Mouse (Mus musculus) neural tube, embryonic 13.5 days (tissue): ENCODE measurements at regions not wholly inside any gene's neighbourhood (a gene's known extent, or its start where the extent isn't known, plus 50 kb on each side); places are given as distances from the start of the nearest gene placed in this dataset.

Source experiments
- ATAC-seq: fragments of 200-750 bp; cut with Nextera tagmentation; 2 replicates; pipeline ENCODE4 v1.8.0; 2017; ENCODE audit warnings: low read depth, mild to moderate bottlenecking, moderate TSS enrichment, moderate library complexity
- H3K27ac ChIP-seq: fragments of 300-500 bp; sonication (generic); replicated peaks from 2 replicates; pipeline ENCODE4 v1.5.1; 2015; ENCODE audit warnings: moderate library complexity, mild to moderate bottlenecking, inconsistent platforms
- H3K27me3 ChIP-seq: fragments of 300-500 bp; sonication (generic); 2 replicates; pipeline ENCODE4 v1.6.1; 2015; ENCODE audit warnings: mild to moderate bottlenecking, inconsistent platforms
- H3K36me3 ChIP-seq: fragments of 300-500 bp; sonication (generic); 2 replicates; pipeline ENCODE4 v1.6.1; 2015; ENCODE audit warnings: mild to moderate bottlenecking, inconsistent platforms
- H3K4me1 ChIP-seq: fragments of 300-500 bp; sonication (generic); replicated peaks from 2 replicates; pipeline ENCODE4 v1.6.1; 2015; ENCODE audit warnings: inconsistent platforms
- H3K4me2 ChIP-seq: fragments of 300-500 bp; sonication (generic); 2 replicates; pipeline ENCODE4 v1.6.1; 2015; ENCODE audit warnings: inconsistent platforms, mild to moderate bottlenecking, moderate library complexity
- H3K4me3 ChIP-seq: fragments of 300-500 bp; sonication (generic); 2 replicates; pipeline ENCODE4 v1.5.1; 2015; ENCODE audit warnings: mild to moderate bottlenecking, inconsistent platforms
- H3K9ac ChIP-seq: fragments of 300-500 bp; sonication (generic); 2 replicates; pipeline ENCODE4 v1.6.1; 2015; ENCODE audit warnings: moderate library complexity, mild to moderate bottlenecking, inconsistent platforms
- H3K9me3 ChIP-seq: fragments of 300-500 bp; sonication (generic); 2 replicates; pipeline ENCODE4 v1.6.1; 2016; ENCODE audit warnings: inconsistent platforms
- WGBS: fragments of 180-500 bp; shearing (Covaris S2); methylation state at CpG from one replicate; pipeline ENCODE4 v1.1.7; 2015; 5-methylcytosine and 5-hydroxymethylcytosine counted together

- Histone ChIP-seq H3K27ac (no peak overlapping the region), H3K27me3 (no peaks in the 10 kb centered on the region), H3K36me3 (no peaks in the 10 kb centered on the region), H3K9me3 (no peaks in the 10 kb centered on the region), H3K4me2 (no peak overlapping the region), H3K4me1 (no peaks in the 10 kb centered on the region), H3K9ac (no peak overlapping the region), H3K4me3 (no peak overlapping the region)
- ATAC-seq: no peak
- WGBS: 15% methylated on average over 3 of the region's 3 CpGs
Observed at GRCm38 (mm10) chr1:169872865-169873264, 55.6 kb upstream of the Ccdc190 start.

GRCm38 (mm10) chr1:169868636-169869035 is 59.8 kb upstream of the Ccdc190 start:
- Histone ChIP-seq H3K4me2 (no peak overlapping the region), H3K9me3 (no peaks in the 10 kb centered on the region), H3K4me3 (no peak overlapping the region), H3K4me1 (0 out of 2 replicates have a peak, but pooled peaks cover 6% of the 10 kb centered on the region), H3K27ac (no peak overlapping the region), H3K36me3 (no peaks in the 10 kb centered on the region), H3K9ac (no peak overlapping the region), H3K27me3 (no peaks in the 10 kb centered on the region)
- WGBS: 85% methylated on average over 3 of the region's 3 CpGs
- ATAC-seq: no peak

DNA sequence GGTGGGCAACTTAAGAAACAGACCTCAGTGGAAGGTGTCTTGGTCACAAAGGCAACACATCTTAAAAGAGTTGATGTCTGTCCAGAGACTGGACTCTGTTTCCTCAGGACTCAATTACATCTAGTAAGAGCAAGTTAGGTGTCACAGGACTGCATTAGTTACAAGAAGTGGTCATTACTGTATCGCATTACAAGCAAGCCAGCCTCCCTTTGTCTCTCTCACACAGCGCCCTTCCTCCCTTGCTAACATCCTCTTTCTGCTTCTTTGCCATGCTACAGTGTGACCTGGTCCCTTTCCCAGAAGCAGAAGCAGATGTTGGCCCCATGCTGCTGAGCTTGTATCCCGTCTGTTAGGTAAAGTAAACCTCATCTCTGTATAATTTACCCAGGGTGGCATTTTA is 61.0 kb upstream of the Ccdc190 start:
- Histone ChIP-seq H3K9ac (no peak overlapping the region), H3K36me3 (no peaks in the 10 kb centered on the region), H3K4me1 (0 out of 2 replicates have a peak, but pooled peaks cover 6% of the 10 kb centered on the region), H3K9me3 (no peaks in the 10 kb centered on the region), H3K27ac (0 out of 2 replicates have a peak overlapping the region, but pooled peaks have one; percentile 7), H3K4me3 (no peak overlapping the region), H3K27me3 (no peaks in the 10 kb centered on the region), H3K4me2 (no peak overlapping the region)
- WGBS: 46% methylated on average over 3 of the region's 3 CpGs
- no peak for ATAC-seq

GRCm38 (mm10) chr1:169866840-169867239 is 61.6 kb upstream of the Ccdc190 start:
- Histone ChIP-seq H3K9me3 (no peaks in the 10 kb centered on the region), H3K4me1 (0 out of 2 replicates have a peak, but pooled peaks cover 6% of the 10 kb centered on the region), H3K4me2 (no peak overlapping the region), H3K9ac (no peak overlapping the region), H3K27me3 (no peaks in the 10 kb centered on the region), H3K36me3 (no peaks in the 10 kb centered on the region), H3K27ac (no peak overlapping the region), H3K4me3 (no peak overlapping the region)
- ATAC-seq: peak; percentile 69
- 28% methylated on average over 6 of the region's 6 CpGs for WGBS

GRCm38 (mm10) chr1:169859041-169859440 is 69.4 kb upstream of the Ccdc190 start:
- Histone ChIP-seq H3K4me1 (no peaks in the 10 kb centered on the region), H3K27me3 (no peaks in the 10 kb centered on the region), H3K9ac (no peak overlapping the region), H3K4me2 (no peak overlapping the region), H3K27ac (no peak overlapping the region), H3K9me3 (no peaks in the 10 kb centered on the region), H3K36me3 (no peaks in the 10 kb centered on the region), H3K4me3 (no peak overlapping the region)
- WGBS: 85% methylated on average over 3 of the region's 3 CpGs
- ATAC-seq: no peak

DNA sequence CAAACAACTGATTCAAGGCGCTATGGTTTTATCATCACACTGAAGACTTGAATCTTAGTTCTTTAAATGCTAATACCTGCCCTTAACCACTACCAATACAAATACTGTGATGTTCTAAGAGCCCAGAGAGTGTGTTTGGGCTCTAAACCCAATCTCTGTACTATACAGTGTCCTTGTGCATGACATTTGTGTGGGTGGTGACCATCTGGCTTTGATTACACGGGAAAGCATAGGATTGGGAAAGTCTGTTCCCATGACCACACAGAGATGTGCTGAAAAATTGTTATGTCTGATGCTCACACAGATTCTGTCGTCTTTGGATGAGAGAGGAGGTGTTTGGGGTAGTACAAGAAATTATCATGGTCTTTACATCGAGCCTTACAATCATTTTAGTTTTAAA is 76.8 kb upstream of the Ccdc190 start:
- Histone ChIP-seq H3K27ac (no peak overlapping the region), H3K27me3 (no peaks in the 10 kb centered on the region), H3K4me3 (no peak overlapping the region), H3K9me3 (no peaks in the 10 kb centered on the region), H3K36me3 (no peaks in the 10 kb centered on the region), H3K9ac (no peak overlapping the region), H3K4me2 (no peak overlapping the region), H3K4me1 (peaks cover 7% of the 10 kb centered on the region)
- WGBS: 67% methylated on average over 4 of the region's 4 CpGs
- no peak for ATAC-seq

DNA sequence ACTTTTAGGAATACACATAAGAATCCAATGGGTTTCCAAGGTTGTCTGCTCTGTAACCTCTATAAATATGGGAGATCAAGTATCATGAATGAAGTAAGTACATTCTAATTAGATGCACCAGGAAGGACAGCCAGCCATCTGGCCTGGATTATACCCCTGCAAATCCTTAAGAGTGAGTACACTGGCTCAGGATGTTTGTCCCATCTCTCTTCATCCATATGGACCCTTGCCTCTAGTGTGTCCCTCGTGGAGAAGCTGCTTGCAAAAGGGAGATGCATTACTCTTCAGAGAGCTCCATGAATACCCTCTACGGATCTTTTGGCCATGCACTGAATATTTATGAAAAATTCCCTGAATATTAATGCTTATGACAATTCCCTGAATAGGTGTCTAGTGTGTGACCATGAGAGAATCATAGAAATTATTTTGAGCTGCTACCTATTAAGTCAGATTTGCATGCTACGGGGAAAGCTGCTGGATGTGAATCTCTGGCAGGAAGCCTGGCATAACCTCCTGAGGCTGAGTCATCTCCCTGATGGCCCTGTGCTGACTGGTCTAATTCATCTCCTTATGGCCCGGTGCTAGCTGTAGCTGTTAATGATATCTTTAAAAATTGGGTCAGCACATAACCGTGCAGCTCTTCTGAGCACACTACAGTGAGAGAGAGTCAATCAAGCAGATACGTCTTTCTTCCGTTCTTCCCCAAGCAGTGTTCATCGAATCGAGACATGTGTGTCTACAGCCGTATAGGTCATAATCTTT is 80.0 kb upstream of the Ccdc190 start:
- WGBS: 60% methylated on average over 10 of the region's 10 CpGs
- peak; percentile 74 for ATAC-seq
- Histone ChIP-seq H3K9ac (no peak overlapping the region), H3K27me3 (no peaks in the 10 kb centered on the region), H3K27ac (0 out of 2 replicates have a peak overlapping the region, but pooled peaks have one; percentile 38), H3K4me2 (no peak overlapping the region), H3K4me3 (no peak overlapping the region), H3K9me3 (no peaks in the 10 kb centered on the region), H3K4me1 (peaks cover 7% of the 10 kb centered on the region), H3K36me3 (no peaks in the 10 kb centered on the region)

DNA sequence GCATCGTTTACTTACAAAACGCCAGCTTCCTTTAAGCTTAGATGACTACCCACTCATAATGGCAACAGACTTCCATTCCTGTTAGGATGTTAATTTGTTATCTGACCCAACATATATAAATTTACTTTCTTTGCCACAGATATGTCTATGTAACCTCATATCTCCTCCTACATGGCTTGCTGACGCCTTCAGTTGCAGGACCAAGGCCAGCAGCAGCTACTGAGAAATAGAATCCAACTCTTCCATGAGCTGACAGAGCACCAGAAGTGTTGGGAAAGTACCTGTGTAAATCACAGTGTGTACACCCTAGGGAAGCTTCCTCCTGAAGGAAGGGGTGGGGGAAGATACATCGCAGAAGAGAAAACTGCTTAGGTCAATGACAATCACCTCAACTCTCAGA is 86.0 kb upstream of the Ccdc190 start:
- Histone ChIP-seq H3K4me1 (no peaks in the 10 kb centered on the region), H3K27me3 (no peaks in the 10 kb centered on the region), H3K27ac (no peak overlapping the region), H3K4me3 (no peak overlapping the region), H3K36me3 (no peaks in the 10 kb centered on the region), H3K9ac (no peak overlapping the region), H3K4me2 (no peak overlapping the region), H3K9me3 (no peaks in the 10 kb centered on the region)
- WGBS: 85% methylated on average over 4 of the region's 4 CpGs
- no peak for ATAC-seq

GRCm38 (mm10) chr1:169840948-169841347 is 87.5 kb upstream of the Ccdc190 start:
- Histone ChIP-seq H3K27me3 (no peaks in the 10 kb centered on the region), H3K36me3 (no peaks in the 10 kb centered on the region), H3K4me3 (no peak overlapping the region), H3K4me1 (no peaks in the 10 kb centered on the region), H3K9ac (no peak overlapping the region), H3K9me3 (no peaks in the 10 kb centered on the region), H3K4me2 (no peak overlapping the region), H3K27ac (no peak overlapping the region)
- 85% methylated on average over 4 of the region's 4 CpGs for WGBS
- no peak for ATAC-seq

DNA sequence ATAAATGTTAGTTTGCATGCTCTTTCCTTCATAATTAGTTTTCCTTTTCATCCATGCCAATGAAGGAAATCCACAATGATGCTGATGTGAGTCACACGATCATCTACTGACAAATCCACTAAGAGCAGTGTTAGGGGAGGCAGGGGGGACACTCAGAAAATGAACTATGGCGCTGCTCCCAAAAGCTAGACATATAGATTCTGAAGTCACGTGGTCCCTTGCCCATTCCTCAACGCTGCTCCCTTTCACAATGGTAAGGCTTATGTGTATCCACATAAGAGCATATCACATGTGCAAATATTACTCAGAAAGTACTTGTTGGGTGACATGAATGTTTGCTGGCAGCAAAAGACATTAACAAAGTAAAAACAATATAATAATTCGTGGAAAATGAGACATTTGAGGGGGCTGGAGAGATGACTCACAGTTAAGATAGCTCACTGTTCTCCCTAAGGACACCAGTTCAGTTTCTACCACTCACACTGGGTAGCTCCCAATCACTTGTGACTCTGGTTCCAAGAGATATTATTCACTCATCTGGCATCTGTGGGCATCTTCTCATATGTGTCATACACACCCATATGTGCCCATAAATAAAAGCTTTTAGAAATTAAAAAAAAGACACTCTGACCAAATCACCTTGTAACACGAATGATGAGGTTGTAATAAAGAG is 88.3 kb upstream of the Ccdc190 start:
- H3K4me3 ChIP-seq: no peak overlapping the region
- H3K4me1 ChIP-seq: no peaks in the 10 kb centered on the region
- H3K27me3 ChIP-seq: no peaks in the 10 kb centered on the region
- no peak overlapping the region for H3K4me2 ChIP-seq
- no peaks in the 10 kb centered on the region for H3K36me3 ChIP-seq
- 86% methylated on average over 6 of the region's 6 CpGs for WGBS
- ATAC-seq: no peak
- H3K27ac ChIP-seq: no peak overlapping the region
- H3K9me3 ChIP-seq: no peaks in the 10 kb centered on the region
- no peak overlapping the region for H3K9ac ChIP-seq

DNA sequence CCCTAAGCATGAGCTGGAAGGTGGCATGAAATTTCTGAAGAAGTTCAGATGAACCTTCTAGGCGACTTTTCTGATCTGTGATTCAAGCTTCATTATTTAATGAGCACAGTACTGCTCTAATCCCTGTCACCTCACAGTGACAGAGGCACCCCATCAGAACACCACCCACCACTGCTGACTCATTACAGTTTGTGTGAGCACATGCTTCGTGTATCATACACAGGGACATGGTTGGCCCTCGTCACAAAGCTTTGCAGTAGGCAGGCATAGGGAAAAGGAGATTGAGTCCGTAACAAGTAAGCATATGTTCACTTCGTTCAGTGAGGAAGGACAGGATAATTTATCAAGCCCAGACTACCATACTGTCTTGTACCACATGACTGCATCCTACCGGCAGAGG is 85.9 kb upstream of the Rgs4 start:
- no peaks in the 10 kb centered on the region for H3K27me3 ChIP-seq
- ATAC-seq: no peak
- H3K36me3 ChIP-seq: no peaks in the 10 kb centered on the region
- WGBS: 62% methylated on average over 6 of the region's 6 CpGs
- H3K9ac ChIP-seq: no peak overlapping the region
- no peak overlapping the region for H3K27ac ChIP-seq
- no peak overlapping the region for H3K4me2 ChIP-seq
- peaks cover 3% of the 10 kb centered on the region; the same call in 1 of the 2 replicates for H3K4me1 ChIP-seq
- H3K9me3 ChIP-seq: no peaks in the 10 kb centered on the region
- no peak overlapping the region for H3K4me3 ChIP-seq

- Histone ChIP-seq H3K4me1 (peaks cover 3% of the 10 kb centered on the region; the same call in 1 of the 2 replicates), H3K4me2 (no peak overlapping the region), H3K4me3 (no peak overlapping the region), H3K27me3 (no peaks in the 10 kb centered on the region), H3K36me3 (no peaks in the 10 kb centered on the region), H3K27ac (no peak overlapping the region), H3K9ac (no peak overlapping the region), H3K9me3 (no peaks in the 10 kb centered on the region)
- WGBS: 85% methylated on average over 8 of the region's 8 CpGs
- ATAC-seq: no peak
Observed at GRCm38 (mm10) chr1:169831326-169832066, 84.1 kb upstream of the Rgs4 start.
